16 mouse cellular contexts compared by ENCODE assay signal in genomic region chr6:143234868-143235267, GRCm38 (mm10).
"Had no signal": no experiment of that assay in that cellular context is flagged by ENCODE, and none has a peak within 500 bp of the region (broad histone marks: within the 10 kb centered on the region; RNA-seq: fewer than 3 reads in every experiment).

No protein-coding gene starts in this region.

- H3K27me3 ChIP-seq: neural tube, embryonic 13.5 days; neural tube, embryonic 15.5 days; stomach, embryonic 15.5 days had no signal

- H3K9ac ChIP-seq: neural tube, embryonic 13.5 days; neural tube, embryonic 15.5 days; stomach, embryonic 15.5 days had no signal

- H3K36me3 ChIP-seq: neural tube, embryonic 13.5 days; neural tube, embryonic 15.5 days; stomach, embryonic 15.5 days had no signal

- H3K4me2 ChIP-seq: neural tube, embryonic 13.5 days; neural tube, embryonic 15.5 days; stomach, embryonic 15.5 days had no signal

- H3K4me3 ChIP-seq: neural tube, embryonic 13.5 days; neural tube, embryonic 15.5 days; stomach, embryonic 15.5 days had no signal

- DNase-seq: retina, postnatal 1 day; right cerebral cortex, adult 18-20 months; right cerebral cortex, postnatal 14 days; right cerebral cortex, postnatal 25 days; right cerebral cortex, postnatal 4 days; spleen, adult 18-20 months; thymus, adult 18-20 months; thymus, adult 2 months; thymus, postnatal 14 days; thymus, postnatal 25 days; thymus, postnatal 36 days; thymus, postnatal 4 days had no signal

- H3K9me3 ChIP-seq: neural tube, embryonic 13.5 days; neural tube, embryonic 15.5 days; stomach, embryonic 15.5 days had no signal

- H3K4me1 ChIP-seq: neural tube, embryonic 13.5 days; neural tube, embryonic 15.5 days; stomach, embryonic 15.5 days had no signal

- H3K27ac ChIP-seq: neural tube, embryonic 13.5 days; neural tube, embryonic 15.5 days; stomach, embryonic 15.5 days; stomach, postnatal 0 days had no signal
